Mouse (Mus musculus): ENCODE data around the gene Tob1.

Gene Tob1

GRCm38 (mm10) chr11:94211124-94211603 lies at the start of gene Tob1:
Tob1 (plus strand) TSS chr11:94211454.
- peak; percentile 100 for DNase-seq (ENCODE audit: low read depth, low spot score)

- DNase-seq (ENCODE audit: low read depth, low spot score): no peak
Observed at GRCm38 (mm10) chr11:94161867-94162581, 49.2 kb upstream of the Tob1 start.

- DNase-seq (ENCODE audit: low read depth, low spot score): no peak
Observed at GRCm38 (mm10) chr11:94163005-94163767, 48.1 kb upstream of the Tob1 start.

GRCm38 (mm10) chr11:94165745-94166144 lies 45.5 kb upstream of the Tob1 start:
- no peak for DNase-seq (ENCODE audit: low read depth, low spot score)

GRCm38 (mm10) chr11:94168238-94168637 lies 43.0 kb upstream of the Tob1 start:
- no peak for DNase-seq (ENCODE audit: low read depth, low spot score)

- DNase-seq (ENCODE audit: low read depth, low spot score): no peak
Observed at GRCm38 (mm10) chr11:94169596-94169995, 41.7 kb upstream of the Tob1 start.

- peak; percentile 50 for DNase-seq (ENCODE audit: low read depth, low spot score)
Observed at GRCm38 (mm10) chr11:94171691-94172090, 39.6 kb upstream of the Tob1 start.

- no peak for DNase-seq (ENCODE audit: low read depth, low spot score)
Observed at GRCm38 (mm10) chr11:94172186-94172585, 39.1 kb upstream of the Tob1 start.

GRCm38 (mm10) chr11:94173726-94174146 lies 37.5 kb upstream of the Tob1 start:
- no peak for DNase-seq (ENCODE audit: low read depth, low spot score)

- DNase-seq (ENCODE audit: low read depth, low spot score): no peak
Observed at GRCm38 (mm10) chr11:94175288-94175687, 36.0 kb upstream of the Tob1 start.

GRCm38 (mm10) chr11:94175694-94176093 lies 35.6 kb upstream of the Tob1 start:
- DNase-seq (ENCODE audit: low read depth, low spot score): no peak

- DNase-seq (ENCODE audit: low read depth, low spot score): peak; percentile 62
Observed at GRCm38 (mm10) chr11:94177841-94178585, 33.2 kb upstream of the Tob1 start.

- no peak for DNase-seq (ENCODE audit: low read depth, low spot score)
Observed at GRCm38 (mm10) chr11:94179768-94180167, 31.5 kb upstream of the Tob1 start.

GRCm38 (mm10) chr11:94180194-94180593 lies 31.1 kb upstream of the Tob1 start:
- no peak for DNase-seq (ENCODE audit: low read depth, low spot score)

GRCm38 (mm10) chr11:94181694-94182093 lies 29.6 kb upstream of the Tob1 start:
- no peak for DNase-seq (ENCODE audit: low read depth, low spot score)

GRCm38 (mm10) chr11:94182711-94183110 lies 28.5 kb upstream of the Tob1 start:
- no peak for DNase-seq (ENCODE audit: low read depth, low spot score)

GRCm38 (mm10) chr11:94183120-94183519 lies 28.1 kb upstream of the Tob1 start:
- no peak for DNase-seq (ENCODE audit: low read depth, low spot score)

- no peak for DNase-seq (ENCODE audit: low read depth, low spot score)
Observed at GRCm38 (mm10) chr11:94183671-94184070, 27.6 kb upstream of the Tob1 start.

GRCm38 (mm10) chr11:94189579-94189978 lies 21.7 kb upstream of the Tob1 start:
- DNase-seq (ENCODE audit: low read depth, low spot score): peak; percentile 50

- no peak for DNase-seq (ENCODE audit: low read depth, low spot score)
Observed at GRCm38 (mm10) chr11:94190665-94191064, 20.6 kb upstream of the Tob1 start.

GRCm38 (mm10) chr11:94193109-94193508 lies 18.1 kb upstream of the Tob1 start:
- no peak for DNase-seq (ENCODE audit: low read depth, low spot score)

GRCm38 (mm10) chr11:94196311-94196710 lies 14.9 kb upstream of the Tob1 start:
- no peak for DNase-seq (ENCODE audit: low read depth, low spot score)

Measured in brain, adult 2 months (tissue).